Mouse (Mus musculus) CD4-positive, CD25-positive, alpha-beta regulatory T cell, adult 4 months (primary cell): ENCODE data around the gene Ubr2. TPM values are rescaled to one million over a fixed set of nuclear protein-coding genes. Genes with fewer than 3 reads are reported as not detected.
A peak's percentile ranks its signal among the peaks of the same experiment; 100 is the strongest.

Source experiments
- ATAC-seq: one replicate; pipeline ENCODE4 v1.8.0; 2017
- polyA plus RNA-seq, 2 experiments: library from polyadenylated mRNA; unstranded; fragments of 100-300 nt; shearing (Covaris generic); gene quantifications; one replicate each; pipeline ENCODE4 v1.2.1; 2017

The Ubr2 gene
- polyA plus RNA-seq, 2 experiments from 2014 or later: 13.7 to 20.3 TPM

DNA sequence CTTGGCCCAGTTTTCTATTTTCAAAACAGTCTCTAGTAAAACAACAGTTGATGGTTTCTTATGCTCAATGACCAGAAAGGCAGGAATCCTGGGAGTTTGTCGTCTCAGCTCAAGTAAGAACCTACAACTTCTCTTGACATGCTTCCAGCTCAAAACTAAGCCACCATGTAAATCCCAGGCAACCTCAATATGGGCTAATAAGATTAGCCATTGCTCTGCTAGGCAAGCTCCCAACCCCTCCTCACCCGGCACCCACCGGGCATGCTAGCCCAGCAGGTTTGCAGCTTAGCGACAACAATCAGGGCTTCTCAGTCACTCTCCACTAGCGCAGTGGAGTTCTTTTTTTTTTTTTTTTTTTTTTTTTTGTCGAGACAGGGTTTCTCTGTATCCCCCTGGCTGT lies 84.2 kb downstream of the Ubr2 start:
- ATAC-seq: no peak

DNA sequence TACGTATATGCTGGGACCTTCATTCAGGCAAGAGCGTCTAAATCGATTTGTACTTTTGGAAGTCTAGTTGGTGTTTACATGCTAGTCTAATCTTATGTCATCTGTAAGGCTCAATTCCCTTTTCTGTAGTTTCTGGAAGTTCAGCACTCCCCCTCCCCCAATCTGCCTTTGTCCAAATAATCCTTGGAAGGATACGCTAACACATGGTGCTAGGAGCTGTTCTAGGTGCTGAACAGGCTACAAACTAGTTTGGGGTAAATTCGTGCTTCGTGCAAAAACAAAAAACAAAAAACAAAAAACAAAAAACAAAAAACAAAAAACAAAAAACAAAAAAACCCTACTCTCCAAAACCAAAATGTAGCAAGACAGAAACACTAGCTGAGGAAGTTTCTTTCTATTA lies 89.5 kb downstream of the Ubr2 start:
- no peak for ATAC-seq

DNA sequence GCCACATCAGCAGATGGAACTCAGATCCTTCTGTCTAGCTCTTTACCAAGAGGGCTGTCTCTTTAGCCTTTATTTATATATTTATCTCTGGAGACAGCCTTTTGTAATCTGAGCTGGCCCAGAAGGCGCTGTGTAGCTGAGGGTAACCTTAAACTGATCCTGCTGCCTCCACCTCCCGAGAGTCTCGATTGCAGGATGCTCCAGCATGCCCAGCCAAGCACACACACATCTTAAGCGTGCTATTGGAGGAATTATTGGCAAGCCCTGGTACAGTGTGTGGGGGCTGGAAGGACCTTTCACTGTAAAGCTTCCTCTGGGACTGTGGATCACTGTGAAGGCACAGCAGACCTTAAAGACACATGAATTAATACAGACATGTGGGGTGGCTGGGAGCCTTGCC lies 91.4 kb downstream of the Ubr2 start:
- no peak for ATAC-seq

DNA sequence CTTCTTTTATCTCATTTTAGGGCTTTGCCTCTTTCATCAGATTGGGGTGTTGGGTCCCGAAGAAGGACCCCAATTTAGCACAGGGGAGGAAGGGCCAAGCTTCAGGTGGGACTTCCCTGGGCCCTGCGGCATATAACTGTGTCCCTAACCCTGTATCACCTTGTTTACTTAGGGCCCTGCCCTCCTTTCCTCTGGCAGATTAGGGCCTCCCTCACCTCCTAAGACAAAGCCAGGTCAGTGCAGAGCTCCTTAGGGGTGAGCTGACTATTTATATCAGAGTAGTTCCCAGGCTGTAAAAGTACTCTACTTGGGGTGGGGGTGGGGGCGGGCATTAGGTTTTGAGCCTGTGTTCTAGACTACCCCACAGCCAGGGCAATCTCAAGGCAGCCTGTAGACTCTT lies 95.2 kb downstream of the Ubr2 start:
- ATAC-seq: no peak

DNA sequence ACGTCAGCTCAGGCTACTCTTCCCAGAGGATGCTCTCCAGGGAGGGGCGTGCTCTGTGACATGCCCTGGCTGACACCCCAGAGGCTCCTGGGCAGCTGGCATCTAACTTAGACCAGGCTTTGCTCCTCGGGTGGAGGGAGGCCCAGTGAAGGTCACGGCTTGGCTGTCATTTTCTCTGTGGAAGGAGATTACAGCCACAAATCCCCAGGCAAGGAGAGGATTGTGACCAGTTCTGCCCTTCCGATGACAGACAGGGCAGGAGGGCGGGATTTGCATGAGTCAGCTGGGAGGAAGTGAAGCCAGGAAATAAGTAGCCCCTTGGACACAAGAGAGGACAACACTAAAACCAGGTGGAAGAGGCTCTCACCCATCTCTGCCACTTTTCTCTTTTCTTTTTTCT lies 98.0 kb downstream of the Ubr2 start:
- no peak for ATAC-seq

DNA sequence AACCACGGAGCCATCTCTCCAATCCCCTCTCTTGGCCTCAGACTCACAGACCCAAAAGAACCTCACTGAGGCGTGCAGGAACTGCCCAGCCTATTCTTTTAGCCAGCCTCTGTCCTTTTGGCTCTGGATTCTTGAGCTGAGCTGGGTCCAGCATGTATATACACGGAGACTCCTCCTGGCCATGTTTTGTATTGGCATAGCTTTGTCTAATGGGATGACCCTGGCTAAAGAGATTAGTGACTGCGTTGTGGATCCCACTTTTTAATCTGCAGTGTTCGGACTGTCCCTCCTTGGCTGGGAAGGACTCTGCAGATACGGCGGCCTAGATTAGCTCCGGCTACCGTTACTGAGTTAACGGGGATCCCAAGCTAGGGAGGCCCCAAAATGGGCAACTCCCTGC lies 100.2 kb downstream of the Ubr2 start, which contains the start of gene Prph2:
TSS of gene Prph2 (plus strand) at position 274 of the 400 bp plus-strand sequence.
- ATAC-seq: no peak

DNA sequence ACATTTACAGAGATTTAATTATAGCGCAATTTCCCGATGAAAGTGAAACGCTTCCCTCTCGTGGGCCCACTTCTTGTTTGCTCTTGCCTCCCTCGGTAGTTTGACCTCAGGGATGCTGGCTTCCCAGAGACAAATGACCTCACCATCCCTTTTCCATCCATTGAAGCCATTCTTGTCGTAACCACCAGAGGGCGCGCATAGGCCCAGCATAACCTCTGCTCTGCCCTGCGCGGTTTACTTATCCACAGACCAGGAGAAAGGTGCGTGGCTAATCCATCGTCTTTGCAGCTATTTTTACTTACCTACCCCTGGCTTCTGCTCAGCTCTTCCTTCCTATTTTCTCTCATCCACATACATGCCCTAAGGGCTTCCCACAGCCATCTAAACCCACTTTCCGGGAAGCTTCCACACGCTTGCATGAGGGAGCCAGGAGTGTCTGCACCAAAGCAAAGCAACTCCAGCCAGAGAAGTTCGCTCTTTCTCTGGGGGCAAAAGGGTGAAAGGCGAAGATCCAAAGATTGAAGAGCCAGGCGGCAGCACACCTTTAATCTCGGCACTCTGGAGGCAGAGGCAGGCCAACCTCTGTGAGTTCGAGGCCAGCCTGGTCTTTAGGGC lies 106.4 kb downstream of the Ubr2 start:
- ATAC-seq: peak; percentile 89

DNA sequence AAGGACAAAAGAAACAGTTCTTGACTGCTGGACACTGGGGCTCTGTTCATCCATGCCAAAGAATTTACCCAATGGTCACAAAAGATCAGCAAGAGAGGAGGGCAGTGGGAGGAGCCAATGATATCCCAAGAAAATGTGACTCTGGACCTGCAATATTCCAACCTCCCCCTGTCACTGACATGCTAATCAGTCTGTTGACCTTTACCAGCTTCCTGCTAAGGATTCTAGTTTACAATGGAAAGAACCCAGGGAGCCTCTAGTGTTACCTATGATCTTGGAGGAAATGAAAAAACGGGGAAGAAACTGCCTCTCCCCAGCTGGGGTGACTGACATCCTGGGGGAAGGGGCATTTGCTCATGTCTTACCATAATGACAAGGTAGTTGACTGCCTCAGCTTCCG lies 109.4 kb downstream of the Ubr2 start:
- no peak for ATAC-seq

DNA sequence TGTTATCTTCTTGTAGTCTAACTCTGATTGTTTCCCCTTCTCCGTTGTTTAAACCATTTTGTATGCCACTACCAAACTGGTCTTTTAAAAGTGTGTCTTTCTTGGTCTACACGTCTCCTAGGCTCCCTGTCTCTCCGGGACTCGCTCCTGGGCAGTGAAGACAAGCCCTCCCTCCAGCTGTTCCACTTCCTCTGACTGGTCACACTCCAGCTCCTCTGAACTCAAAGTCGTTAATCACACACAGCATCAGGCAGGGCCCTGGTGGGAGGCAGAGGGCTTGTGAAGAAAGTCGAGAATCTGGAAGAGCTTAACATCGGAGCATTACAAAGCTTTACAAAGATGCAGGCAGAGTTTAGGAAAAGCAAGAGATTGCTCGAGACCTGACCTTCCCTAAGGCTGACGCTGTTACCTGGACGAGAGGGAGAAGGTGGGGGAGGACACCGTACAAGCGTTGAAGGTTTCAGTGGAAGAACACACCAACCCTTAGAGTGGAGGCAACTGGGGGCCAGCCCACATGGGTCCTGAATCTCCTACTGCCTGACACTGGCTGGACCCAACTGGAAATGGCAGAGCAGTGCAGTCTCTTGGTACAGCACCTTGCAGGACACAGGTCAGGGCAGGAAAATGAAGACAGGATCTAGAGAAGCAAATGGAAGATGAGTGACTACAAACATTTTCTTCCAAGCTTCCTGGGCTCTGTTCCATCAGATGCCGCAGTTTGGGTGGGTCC lies 113.0 kb downstream of the Ubr2 start:
- no peak for ATAC-seq

DNA sequence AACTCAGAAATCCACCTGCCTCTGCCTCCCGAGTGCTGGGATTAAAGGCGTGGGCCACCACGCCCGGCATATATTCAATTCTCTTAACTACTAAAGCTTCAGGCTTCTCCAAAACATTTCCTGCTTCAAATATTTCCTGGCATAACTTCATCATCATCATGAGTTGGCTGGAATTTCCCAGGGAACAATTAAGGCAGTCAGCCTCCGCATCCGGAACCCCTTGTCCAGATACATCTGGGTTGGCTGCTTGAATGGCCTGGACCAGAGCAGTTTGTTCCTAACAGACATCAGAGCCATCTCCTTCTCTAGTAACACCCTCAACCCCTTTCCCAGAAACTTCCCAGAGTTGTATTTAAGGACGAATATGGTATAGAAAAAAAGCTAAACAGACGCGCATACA lies 114.9 kb downstream of the Ubr2 start:
- ATAC-seq: no peak

DNA sequence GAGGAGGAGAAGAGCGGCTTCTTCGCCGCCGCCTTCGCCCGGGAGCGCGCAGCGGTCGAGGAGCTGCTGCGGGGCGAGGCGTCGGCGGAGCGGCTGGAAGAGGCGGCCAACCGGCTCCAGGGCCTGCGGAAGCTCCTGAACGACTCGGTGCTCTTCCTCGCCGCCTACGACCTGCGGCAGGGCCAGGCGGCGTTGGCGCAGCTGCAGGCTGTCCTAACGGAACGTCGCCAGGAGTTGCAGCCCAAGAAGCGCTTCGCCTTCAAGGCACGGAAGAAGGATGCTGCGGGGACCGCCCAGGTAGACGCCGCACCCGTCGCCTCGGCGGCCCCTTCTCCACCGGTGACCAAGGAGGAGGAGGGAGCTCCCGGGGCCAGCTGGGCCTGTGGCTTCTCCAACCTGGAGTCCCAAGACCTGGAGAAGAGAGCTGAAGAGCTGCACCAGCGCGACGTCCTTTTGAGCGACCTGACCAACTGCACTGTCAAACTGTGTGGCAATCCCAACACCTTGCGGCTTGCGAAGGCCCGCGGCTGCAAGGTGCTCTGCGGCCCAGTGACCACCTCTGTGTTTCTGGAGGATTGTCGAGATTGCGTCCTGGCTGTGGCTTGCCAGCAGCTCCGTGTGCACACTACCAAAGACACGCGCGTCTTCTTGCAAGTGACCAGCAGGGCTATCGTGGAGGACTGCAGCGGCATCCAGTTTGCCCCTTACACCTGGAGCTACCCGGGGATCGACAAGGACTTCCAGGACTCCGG lies 119.3 kb downstream of the Ubr2 start:
- ATAC-seq: peak; percentile 17

DNA sequence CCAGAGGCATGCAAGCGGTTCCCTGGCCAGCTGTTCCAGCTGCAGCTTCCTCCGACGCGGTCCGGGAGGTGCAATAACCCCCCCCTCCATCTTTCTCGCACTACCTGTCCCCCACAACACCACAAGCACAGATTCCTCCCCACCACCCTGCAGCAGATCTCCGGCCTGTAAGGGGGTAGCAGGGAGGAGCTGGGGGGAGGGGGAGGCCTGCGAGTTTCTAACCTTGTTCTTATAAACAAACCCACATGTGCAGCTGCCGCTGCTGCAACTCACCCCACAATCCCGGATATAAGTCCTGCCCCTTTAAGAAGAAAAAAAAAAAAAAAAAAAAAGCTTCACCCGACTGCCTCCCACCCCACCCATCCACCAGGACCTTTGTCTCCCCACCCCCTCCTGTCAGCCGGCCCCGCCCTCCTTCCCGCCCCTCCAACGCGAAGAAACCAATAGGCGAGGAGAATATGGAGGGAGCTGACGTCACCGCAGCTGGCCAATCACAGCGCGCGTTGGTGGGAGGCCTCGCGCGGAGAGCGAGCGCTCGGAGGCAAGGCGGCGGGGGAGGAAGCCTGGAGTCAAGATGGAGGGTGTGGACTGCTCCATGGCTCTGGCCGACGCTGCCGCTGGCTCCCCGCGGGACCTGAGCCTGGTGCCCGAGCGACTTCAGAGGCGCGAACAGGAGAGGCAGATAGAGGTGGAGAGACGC lies 120.1 kb downstream of the Ubr2 start, which contains the start of gene Tbcc:
TSS of gene Tbcc (plus strand) at position 569 of the 700 bp plus-strand sequence.
- ATAC-seq: peak; percentile 92

DNA sequence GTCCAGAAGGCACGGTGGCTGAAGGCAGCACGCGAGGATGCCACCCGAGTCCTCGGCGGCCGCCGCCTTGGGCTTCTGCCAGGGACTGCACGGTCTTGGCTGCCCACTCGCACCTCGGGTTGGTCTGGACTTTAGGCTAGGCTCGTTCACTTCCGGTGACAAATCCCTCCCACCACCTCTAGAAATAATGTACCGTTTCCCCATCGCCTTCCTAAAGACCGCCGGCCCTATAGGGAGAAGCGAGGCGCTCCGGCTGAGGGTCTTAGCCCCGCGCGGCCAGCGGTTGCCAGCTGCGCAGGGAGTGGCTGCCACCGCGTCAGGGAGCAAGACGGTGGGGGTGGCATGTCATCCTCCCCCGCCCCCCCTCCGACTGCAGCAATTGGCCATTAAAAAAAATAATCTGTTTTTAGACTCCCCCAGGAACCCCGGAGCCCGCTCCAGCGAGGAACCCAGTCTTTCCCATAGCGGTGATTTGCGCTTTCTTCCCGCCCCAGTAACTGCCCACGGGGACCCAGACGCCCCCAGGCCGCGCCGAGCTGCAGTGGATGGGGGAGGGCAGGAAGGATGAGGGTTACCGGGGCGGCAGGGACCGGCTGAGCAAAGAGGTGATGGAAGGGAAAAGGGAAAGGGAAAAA lies 120.8 kb downstream of the Ubr2 start:
- ATAC-seq: peak; percentile 11

DNA sequence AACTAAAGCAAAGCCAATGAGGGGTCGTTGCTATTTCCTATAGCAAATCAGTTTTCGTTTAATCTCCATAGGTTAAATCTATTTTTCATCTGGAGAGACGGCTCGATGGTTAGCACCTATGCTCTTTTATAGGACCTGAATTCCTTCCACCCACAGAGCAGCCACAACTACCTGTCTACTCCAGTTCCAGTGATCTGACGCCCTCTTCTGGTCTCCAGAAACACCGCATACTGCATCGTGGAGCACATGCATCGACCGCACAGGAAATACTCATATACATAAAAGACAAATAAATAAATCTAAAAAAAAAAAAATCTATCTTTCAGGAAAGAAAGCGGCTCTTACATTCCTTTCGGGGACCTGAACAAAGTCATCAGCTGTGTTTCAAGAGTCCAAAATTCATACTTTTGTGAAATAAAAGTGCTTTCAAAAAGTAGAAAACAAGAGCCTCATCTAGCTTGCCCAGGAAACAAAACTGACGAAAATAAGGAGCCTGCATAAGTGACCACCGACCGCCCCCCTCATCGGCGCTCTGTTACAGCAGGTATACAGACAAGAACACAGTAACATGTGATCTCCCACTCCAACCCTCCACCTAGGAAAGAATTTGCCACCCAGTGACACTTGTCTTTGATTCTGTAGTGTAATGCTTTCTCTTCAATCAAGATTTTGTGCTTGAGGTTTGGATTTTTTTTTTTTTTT lies 121.7 kb downstream of the Ubr2 start:
- peak; percentile 18 for ATAC-seq

DNA sequence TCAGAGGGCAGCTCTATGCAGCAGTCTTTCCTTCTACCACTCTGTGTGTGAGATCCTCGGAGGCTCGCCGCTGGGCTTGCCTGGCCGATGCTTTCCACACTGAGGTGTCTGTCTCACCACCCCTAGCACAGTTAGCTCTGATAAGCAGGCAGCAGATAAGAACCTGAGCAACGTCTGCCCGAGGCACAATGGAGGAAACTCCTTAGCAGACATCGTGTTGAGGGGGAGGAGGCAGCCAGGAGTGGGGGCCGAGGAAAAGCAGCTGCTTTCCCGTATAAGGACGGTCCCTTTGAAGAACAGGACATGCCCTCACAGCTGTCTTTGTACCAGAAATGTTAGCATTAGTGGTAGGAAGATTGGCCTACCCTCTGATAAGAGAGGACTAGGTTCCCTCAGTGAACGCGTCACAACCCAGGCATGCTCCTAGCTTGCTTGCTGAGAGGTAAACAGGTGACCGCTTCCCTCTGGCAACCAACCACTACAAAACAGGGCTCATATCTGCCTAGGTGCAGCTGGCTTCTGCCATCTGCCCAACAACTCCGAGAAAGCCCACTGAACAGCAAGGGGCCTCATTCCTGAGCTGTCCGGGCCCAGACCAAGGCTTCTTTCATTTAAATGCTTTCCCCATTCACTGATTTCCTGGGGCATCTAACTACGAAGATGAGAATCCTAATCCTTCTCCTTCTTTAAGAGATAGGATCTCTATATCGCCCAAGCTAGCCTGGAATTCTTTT lies 124.3 kb downstream of the Ubr2 start:
- no peak for ATAC-seq

DNA sequence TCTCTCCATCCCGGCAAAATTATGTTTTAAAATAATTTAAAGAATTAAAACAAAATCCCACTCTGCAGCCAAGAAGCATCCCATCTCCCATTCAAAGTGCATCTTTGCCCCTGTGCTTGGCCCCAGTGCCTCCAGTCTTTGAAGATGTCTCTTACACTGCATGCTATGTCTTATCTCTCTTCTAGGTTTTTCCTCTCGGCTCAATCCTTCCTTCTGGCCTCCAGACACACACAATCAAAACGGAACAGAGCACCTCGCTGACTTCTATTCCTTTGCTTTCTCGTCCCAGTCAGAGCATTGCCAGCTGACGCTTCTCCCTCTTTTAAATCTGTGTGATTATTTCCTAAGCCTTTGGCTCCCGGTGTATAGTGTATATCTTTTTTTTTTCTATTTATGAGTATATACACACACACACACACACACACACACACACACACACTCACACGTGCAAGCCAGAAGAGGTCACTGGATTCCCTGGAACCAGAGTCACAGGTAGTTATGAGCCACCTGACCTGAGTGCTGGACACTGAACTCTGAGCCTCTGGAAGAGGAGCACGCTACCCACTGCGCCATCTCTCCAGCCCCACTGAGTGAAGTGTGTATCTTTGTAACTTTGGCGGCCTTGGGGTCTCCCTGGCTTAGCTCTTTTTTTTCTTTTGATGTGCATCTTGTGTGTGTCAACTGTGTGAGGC lies 125.0 kb downstream of the Ubr2 start:
- ATAC-seq: no peak

DNA sequence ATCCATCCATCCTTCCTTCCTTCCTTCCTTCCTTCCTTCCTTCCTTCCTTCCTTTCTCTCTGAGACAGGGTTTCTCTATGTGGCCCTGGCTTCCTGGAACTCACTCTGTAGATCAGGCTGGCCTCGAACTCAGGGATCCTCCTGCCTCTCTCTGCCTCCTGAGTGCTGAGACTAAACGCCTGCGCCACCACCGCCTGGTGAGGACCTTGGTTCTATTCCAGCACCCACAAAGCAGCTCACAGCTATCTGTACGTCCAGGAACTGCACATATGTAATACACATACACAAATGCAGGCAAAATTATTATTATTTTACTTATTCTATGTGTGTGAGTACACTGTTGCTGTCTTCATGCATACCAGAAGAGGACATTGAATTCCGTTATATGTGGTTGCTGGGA lies 125.6 kb downstream of the Ubr2 start:
- ATAC-seq: no peak

DNA sequence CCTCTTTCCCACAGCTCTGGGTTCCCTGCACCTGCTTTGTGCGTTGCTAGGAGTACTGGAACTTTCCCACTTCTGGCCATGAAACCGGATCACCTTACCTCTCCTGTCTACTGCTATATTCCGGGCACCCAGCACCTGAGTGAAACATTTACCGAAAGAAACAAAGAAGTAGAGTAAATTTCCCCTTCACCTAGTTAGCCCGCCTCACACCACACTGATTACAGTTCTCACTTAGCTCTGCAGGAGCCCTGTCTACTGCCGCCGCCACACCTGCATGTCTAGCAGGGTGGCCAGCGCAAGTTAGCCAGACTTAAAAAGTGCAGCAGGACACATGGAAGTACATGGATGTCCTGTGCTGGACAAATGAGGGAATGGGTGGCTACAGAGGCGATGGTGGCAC lies 127.2 kb downstream of the Ubr2 start:
- no peak for ATAC-seq

DNA sequence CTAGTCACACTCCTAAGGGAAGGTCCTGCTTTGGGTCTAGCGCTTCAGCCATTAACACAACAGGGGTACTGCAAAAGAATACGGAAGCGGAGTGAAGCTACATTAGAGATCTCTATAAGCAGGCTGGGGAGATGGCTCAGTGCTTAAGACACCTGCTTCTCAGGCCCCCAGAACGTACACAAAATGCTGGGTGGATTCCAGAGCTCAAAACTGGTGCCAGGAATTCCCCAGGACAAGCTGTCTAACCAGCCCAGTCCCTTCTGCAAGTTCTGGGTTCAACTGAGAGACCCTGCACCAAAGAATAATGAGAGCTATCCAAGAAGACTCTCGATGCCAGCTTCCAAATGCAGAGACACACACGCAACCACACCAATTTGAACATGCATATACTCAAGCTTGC lies 128.6 kb downstream of the Ubr2 start:
- no peak for ATAC-seq

DNA sequence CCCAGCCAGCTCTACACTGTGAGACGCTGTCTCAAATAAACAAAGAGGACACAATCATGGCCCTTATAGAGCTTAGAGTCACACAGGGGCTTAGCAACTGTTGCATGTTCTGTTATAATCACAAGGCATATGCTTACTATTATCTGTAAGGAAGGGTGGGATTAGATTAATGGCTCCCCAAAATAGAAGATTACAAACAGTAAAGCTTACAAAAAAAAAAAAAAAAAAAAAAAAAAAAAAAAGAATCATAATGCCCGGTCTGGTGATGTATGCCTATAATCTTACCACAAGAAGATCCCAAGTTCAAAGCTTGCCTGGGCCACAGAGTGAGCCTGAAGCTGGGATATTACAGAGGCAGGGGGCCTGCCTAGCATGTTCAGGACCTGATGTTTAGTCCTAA lies 130.0 kb downstream of the Ubr2 start:
- no peak for ATAC-seq
